Mouse (Mus musculus): Measurements from ENCODE around the gene Tmem132b. TPM values are rescaled to one million over a fixed set of nuclear protein-coding genes. Genes with fewer than 3 reads are reported as not detected.
A peak's percentile ranks its signal among the peaks of the same experiment; 100 is the strongest.

Gene Tmem132b
- total RNA-seq, 2 experiments from 2014 or later = 140 to 144 TPM

DNA sequence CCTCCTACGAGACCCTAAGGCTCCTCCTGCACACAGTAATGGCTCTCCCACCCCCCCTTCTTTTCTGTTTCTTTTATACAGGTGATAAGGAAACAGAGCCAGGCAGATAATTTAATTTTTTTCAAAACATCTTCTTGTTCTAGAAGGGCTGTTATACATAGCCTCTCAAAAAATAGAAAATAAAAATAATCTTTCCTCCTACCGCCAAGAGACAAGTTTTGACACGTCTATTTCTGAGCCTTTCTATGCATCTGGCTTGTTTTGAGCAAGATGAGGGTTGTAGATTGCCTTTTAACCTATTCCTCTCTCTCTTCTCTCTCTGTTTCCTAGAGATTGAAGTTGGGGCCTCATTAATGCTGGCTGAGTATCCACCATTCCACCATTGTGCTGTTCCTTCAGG lies 196.9 kb downstream of the Tmem132b start:
- intact Hi-C loops (cut with DNase I) = no loop called here
- no peak for DNase-seq (ENCODE audit: low spot score in 2 of 2)

DNA sequence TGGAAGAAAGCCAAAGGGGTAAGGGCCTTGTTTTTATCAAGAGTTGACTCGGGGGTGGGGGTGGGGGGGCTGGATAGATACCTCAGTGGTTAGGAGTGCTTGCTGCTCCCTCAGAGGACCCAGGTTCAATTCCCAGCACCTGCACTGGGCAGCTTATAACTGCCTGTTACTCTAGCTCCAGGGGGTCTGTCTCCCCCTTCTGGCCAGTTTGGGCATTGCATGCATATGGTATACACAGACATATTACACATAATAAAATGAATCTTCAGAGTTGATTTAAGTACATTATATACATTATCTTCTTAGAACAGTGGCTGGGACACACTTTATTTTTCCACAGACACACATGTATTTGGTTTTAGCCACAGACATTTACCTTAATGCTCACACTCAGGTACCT lies 202.2 kb downstream of the Tmem132b start:
- intact Hi-C loops (cut with DNase I) = no loop called here
- no peak for DNase-seq (ENCODE audit: low spot score in 2 of 2)

DNA sequence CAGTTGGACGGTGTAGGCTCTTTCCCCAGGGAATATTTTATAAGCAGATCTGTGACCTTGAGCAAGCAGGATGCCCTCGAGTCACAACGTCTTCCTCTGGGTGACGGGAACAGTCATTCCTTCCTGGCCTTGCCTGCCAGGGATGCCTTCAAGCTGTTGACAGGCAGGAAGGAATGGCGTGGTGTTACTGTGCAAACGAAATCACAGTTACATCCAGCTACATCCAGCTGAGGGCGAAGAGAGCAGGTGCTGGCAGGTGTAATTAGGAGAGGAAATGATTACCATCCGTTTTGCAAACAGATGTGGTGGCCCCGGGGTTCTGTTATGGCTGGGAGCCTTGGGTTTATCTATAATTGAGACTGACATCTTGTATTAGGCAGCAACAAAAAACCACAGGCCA lies 205.5 kb downstream of the Tmem132b start:
- intact Hi-C loops (cut with DNase I) = no loop called here
- DNase-seq (ENCODE audit: low spot score in 2 of 2) = no peak

DNA sequence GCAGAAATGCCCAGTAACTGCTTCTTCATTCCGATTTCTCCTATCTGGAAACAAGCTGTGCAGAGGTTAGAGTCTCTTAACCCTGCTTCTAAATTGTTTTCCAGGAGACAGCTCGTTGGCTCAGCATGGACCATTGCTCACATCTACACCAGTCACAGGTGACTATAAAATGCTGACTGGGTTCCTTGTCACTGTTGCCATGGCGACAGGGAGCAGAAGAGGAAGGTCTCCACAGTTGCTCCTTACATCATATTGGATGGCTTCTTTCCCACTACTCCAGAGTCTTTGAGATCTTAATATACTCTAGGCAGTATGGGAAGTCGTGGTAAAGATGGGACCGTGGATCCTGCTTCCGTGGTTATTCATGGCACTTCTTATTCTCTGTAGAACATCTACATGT lies 211.9 kb downstream of the Tmem132b start:
- no peak for DNase-seq (ENCODE audit: low spot score in 2 of 2)

DNA sequence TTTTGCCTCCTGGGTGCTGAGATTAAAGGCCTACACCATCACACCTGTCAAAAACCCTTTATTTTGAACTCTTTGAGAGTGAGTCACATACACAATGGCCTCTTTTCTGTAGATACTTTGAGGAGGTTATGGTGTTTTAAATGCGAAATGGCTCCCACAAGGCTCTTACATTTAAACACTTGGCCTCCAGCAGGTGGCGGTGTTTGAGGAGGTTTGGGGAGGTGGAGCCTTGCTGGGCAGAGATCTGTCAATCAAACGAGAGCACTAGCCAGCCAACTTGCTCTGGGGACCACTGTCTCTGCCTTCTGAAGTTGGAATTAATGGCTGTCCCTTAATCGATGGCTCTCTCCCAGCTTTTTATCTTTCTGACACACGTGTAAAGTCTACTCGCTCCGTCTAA lies 214.2 kb downstream of the Tmem132b start:
- no peak for DNase-seq (ENCODE audit: low spot score in 2 of 2)
- intact Hi-C loops (cut with DNase I) = no loop called here

More for the DNA sequence above, 211.9 kb downstream of the Tmem132b start:
- intact Hi-C loops (cut with DNase I) = no loop called here

DNA sequence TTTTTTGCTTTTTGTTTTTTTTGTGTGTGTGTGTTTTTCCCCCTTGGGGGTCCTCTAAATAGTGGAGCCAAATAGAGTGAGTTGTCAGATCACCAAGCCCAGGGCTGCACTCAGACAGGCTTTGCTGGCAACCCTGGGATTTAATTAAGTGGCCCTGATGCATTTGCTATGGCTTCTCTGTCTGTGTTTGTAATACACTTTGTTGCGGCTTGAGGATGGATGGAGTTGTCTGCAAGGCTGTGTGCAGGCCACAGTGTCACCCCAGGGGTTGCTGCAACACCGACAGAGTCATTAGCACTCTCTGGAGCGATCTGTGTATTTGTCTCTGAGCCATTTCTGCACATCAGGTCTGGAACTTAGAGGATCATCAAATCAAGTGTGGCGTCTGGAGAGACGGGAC lies 219.9 kb downstream of the Tmem132b start:
- intact Hi-C loops (cut with DNase I) = no loop called here
- DNase-seq (ENCODE audit: low spot score in 2 of 2) = no peak

DNA sequence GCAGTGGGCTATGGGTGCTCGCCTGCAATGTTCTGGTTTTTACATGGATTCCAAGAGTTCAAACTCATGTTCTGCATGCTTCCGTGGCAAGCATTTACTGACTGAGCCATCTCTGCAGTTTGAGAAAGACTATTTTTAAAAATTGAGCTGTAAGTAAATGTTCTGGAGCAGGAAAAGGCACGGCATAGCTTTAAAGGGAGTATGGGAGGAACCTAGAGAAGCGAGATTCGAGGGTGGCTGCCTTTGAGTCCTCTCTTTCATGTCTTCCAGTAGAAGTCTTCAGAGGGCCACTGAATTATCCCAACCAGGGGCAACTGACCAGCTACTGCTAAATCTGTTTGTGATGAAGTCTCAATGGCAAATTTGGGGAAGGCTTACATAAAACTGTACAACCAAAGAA lies 221.0 kb downstream of the Tmem132b start:
- DNase-seq (ENCODE audit: low spot score in 2 of 2) = no peak
- intact Hi-C loops (cut with DNase I) = no loop called here

DNA sequence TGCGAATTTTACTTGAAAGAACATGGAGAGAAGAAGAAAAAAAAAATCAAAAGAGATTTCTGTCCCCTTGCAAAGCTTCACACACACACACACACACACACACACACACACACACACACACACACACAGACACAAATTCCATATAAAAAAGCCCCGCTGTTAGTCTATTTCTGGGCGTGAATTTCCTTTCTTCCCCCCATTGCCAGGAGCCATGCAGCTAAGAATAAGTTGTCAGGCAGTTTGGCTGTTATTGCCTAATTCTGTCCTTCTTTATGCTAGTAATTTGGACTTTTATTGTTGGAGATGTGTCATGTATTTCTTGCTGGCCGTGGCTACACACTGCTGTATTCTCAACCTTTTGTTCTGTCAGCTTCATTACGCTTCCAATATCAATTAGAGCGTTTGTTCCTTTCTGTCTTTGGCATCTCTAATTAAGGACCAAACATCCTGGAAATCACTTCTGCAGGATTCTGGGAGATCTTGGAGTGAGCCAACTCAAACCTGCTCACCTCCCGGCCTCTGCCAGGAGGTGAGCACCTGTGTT lies 225.5 kb downstream of the Tmem132b start:
- DNase-seq (ENCODE audit: low spot score in 2 of 2) = no peak
- intact Hi-C loops (cut with DNase I) = no loop called here

DNA sequence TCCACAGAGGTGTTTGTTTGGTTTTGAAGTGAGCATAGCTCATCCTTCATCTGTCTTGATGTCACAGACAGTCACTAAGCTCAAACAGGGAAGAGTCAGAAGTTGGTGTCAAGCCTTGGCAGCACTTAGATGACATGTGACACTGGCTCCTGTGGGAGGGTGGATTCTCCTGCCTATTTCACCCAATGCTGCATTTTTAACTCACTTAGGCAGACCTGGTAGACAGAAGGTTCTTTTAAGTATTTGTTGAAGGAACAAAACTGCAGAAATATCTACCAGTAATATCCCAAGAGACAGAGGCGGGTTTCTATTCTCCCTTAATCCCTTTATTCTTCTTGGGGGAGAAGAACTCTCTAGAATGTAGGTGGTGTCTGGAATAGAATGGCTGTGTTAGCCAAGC lies 226.9 kb downstream of the Tmem132b start:
- no peak for DNase-seq (ENCODE audit: low spot score in 2 of 2)
- intact Hi-C loops (cut with DNase I) = no loop called here

DNA sequence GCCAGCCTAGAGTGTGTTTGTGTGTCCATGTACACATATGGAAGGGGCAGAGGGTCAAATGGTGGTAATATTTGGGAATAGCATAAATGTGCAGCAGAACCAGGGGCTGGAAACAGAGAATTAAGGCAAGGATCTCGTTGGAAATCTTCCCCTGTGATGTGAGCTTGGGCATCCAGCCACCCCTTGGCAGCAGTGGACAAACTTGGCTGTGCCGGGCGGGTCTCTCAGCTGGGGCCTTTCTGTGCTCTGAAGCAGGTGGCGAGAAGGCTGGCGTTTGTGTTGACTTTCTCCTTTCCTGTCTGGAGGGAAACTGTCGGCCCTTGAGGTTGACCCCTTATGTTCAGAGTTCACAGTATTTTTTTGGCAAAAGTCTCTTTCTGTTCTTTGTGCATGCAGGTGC lies 235.4 kb downstream of the Tmem132b start:
- DNase-seq (ENCODE audit: low spot score in 2 of 2) = peak in 1 of 2 experiments; percentile 43
- intact Hi-C loops (cut with DNase I) = no loop called here

DNA sequence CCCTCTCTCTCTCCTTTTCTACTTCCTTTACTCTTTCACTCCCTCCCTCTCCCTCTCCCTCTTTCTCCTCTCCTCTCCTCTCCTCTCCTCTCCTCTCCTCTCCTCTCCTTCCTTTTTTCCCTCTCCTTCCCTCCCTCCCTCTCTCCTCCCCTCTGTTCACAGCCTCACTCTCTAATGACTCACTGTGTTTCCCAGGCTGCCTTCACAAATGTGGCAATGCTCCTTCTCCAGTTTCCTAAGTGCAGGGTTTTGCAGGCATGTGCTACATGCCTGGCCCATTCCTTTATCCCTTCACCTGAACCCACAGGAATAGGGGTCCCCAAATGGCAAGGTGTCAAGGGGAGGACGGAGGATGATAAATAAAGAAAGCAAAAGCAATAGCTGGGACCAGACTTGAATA lies 236.4 kb downstream of the Tmem132b start:
- intact Hi-C loops (cut with DNase I) = no loop called here
- DNase-seq (ENCODE audit: low spot score in 2 of 2) = no peak

DNA sequence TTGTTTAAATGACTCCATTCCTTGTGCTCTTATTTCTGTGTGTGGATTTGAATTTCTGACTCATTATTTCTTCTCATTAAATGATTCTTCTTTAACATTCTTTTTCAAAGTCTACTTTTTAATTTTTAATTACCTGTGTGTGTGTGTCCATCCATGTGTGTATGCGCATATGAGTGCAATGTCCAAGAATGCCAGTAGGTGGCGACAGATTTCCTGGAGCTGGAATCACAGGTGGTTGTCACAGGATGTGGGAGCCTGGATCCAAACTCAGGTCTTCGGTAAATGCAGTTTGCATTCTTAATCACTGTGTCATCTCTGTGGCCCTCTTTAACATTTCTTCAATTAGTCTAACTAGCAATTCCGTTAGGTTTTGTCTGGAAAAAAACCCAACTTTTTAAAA lies 240.7 kb downstream of the Tmem132b start:
- no peak for DNase-seq (ENCODE audit: low spot score in 2 of 2)
- intact Hi-C loops (cut with DNase I) = no loop called here

DNA sequence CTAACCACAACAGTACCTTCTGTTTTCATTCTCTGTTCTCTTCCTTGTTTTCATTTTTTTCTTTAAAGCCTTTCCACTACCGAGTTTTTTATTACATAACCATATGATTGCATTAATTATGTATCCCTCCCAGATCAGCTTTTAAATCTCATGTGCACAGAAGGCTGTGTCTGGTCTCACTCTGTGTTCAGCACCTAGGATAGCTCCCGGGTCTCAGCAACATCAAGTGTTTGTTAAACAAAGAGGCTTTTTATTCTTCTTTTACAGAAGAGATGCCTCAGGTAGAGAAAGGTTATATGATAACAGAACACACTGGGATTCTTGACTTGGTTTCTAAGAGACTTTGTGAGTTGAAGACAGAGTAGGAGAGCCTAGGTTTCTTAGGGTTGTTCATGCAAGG lies 241.2 kb downstream of the Tmem132b start:
- intact Hi-C loops (cut with DNase I) = no loop called here
- DNase-seq (ENCODE audit: low spot score in 2 of 2) = no peak

DNA sequence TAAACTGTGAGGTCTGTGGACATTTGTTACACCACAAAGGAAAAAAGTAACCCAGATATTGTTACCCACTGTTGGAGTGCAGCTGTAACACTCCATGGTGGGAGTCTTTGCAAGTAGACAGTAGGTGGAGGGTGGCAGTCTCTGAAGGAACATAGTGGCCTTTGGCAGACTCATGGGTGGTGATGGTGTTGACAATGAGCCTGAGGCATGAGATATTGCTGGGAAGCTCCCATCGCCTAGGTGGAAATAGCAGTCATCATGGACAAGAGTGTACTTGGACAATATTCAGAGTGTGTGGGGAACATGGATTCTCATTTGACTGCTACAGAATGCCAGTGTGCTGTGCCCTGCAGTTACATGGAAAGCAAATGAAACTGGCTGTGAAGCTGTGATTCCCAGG lies 248.8 kb downstream of the Tmem132b start:
- intact Hi-C loops (cut with DNase I) = no loop called here
- peak in 1 of 2 experiments; percentile 56 for DNase-seq (ENCODE audit: low spot score in 2 of 2)

DNA sequence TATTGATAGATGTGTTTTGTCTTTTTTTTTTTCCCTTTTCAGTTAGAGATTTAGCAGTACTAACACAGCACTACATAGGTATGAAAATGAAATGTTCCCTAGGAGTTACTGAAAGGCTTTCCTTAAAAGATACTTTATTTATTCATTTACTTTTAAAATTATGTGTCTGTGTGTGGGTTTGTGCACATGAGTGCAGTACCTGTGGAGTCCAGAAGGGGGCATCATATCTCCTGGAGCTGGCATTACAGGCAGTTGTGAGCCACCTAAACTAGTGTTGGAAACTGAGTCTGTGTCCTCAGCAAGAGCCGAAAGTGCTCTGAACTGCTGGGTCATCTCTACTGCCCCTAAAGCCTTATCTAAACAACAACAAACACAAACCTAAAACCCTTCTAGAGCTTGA lies 261.1 kb downstream of the Tmem132b start:
- no peak for DNase-seq (ENCODE audit: low spot score in 2 of 2)
- intact Hi-C loops (cut with DNase I) = no loop called here

DNA sequence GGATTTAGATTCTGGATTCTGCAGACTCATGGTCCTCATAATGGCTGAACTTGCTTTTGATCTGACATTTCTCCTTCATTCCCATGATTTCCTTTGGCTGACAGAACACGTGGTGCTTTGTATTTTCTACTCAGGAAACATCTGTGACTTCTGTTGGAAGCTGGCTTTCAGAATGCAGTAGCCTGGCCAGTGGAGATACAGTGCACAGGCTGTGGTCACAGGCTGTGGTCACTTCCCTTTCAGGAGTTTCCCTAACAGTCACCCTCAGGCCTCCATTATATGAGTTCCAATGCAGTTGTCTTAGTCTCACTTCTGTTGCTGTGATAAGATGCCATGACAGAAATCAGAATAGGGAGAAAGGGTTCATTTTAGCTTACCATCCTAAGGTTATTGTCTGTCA lies 262.7 kb downstream of the Tmem132b start:
- intact Hi-C loops (cut with DNase I) = no loop called here
- no peak for DNase-seq (ENCODE audit: low spot score in 2 of 2)

DNA sequence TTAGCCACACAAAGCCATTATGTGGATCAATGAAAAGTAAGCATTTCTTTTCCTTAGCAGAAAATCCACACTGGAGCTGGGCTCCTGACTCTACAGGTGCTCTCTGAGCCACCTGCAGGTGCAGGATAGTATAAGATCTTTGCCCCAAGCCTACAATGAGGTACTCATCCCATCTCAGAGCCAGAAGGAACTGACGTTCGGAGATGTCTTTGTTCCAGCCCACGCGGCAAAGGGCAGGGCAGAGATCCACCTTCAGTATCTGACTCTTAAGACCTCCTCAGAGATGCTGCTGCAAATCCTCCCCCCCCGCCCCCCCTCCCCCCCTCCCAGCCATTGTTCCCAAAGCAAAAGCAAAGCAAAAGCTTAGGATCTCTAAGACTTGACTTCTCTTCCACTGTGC lies 268.0 kb downstream of the Tmem132b start:
- DNase-seq (ENCODE audit: low spot score in 2 of 2) = no peak
- intact Hi-C loops (cut with DNase I) = loop anchor here (5.0 kb wide), 1 partner anchor 87 kb away; no protein-coding TSS in a partner anchor

DNA sequence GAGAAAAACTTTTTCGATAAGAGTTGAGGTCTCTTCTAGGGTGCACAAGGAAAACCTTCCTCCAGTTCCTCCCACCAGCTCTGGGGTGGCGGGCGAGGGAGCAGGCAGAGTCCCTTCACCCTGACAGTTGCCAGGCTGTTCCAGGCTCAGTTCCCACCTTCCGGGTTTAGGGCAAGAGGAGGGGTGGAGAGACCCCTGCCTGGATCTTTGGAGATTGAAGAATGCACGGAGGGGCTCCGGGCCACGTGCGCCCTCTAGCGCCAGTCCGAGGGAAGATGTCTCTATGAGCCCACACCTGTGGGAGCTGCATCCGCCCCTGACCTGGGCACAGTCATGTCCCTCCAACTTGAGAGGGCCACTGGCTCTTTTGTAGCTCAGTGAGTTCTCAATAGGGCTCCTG lies 268.5 kb downstream of the Tmem132b start:
- intact Hi-C loops (cut with DNase I) = no loop called here
- DNase-seq (ENCODE audit: low spot score in 2 of 2) = no peak

DNA sequence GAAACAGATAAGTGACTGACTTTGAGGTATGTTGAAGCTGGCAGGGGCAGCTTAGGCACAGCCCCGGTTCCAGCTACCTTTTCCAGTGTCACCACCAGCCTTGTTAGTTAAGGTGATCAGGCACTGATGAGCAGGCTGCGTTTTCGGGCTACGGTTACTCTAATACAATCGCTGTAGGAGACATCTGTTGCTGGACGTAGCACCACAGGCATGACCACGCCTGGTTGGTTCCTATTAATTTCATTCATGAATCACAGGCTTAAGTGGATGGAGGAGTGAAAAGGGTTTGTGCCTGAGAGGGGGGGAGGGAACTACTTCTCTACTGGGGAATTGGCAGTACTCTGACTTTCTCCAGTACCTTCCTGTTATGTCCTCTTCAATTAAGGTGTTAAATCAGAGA lies 271.2 kb downstream of the Tmem132b start:
- intact Hi-C loops (cut with DNase I) = no loop called here
- no peak for DNase-seq (ENCODE audit: low spot score in 2 of 2)

DNA sequence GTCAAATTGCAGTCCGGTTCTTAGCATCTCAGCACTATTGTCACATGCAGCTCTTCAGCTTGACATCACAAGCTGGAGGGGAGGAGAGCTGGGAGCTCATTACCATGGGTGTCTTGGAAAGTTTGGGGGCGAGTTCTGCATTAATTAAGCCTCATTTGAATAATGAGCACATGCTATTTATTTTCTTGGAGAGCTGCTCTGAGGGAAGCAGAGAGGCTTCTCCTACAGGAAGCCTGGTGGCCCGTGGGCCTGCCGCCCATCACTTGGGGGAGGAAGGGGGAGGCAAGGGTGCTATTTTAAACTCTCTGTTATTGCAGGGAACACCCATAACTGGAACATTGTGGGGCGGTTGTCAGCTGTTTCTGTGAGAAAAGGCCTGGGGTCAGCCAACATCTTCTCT lies 273.8 kb downstream of the Tmem132b start:
- DNase-seq (ENCODE audit: low spot score in 2 of 2) = peak; percentile 81 to 86
- intact Hi-C loops (cut with DNase I) = loop anchor here (5.0 kb wide), 1 partner anchor 102 kb away; no protein-coding TSS in a partner anchor

DNA sequence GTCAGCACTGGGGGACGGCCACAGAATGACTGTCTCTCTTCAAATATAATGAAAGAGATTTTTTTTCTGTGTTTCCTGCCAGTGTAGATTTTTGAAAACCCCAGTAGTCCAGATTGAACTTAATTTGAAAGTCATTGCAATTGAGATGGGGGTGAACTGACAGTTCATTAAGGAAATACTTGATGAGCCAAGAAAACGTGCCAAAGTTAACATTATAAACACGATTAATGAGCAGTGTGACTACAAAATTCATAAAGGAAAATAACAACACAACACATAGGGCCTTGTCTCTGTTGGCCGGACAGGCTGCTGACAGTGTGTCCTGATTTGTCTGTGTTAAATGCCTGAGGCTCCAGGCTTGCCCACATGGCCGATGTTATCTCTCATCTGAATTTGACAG lies 276.3 kb downstream of the Tmem132b start:
- no peak for DNase-seq (ENCODE audit: low spot score in 2 of 2)
- intact Hi-C loops (cut with DNase I) = loop anchor here (5.0 kb wide), 1 partner anchor 99 kb away; no protein-coding TSS in a partner anchor

DNA sequence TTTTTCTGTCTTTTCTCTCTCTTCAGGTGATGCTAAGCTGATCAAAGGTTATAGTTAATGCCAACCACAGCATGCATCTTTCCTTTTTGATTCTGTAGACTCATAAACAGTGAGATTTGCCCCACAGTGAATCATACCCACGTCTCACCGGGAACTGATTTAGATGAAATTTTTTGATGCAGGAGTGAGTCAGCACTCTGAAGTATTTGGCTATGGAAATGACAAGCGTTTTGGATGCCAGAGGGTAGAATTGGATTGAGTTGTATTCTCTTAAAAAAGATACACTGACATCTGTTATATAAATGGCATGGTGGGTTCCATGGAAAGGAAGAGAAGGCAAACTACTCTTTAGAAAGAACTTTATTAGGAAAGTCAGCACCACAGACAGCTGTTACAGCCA lies 297.8 kb downstream of the Tmem132b start:
- intact Hi-C loops (cut with DNase I) = no loop called here
- peak; percentile 19 for DNase-seq (ENCODE audit: low spot score in 2 of 2)

Measured in left cerebral cortex, postnatal 36 days (tissue).